Mouse (Mus musculus) lung, postnatal 0 days (tissue): ENCODE data around the gene Mllt10. TPM values are rescaled to one million over a fixed set of nuclear protein-coding genes. Genes with fewer than 3 reads are reported as not detected.

Source experiments
- ATAC-seq: fragments of 200-750 bp; cut with Nextera tagmentation; 2 replicates; pipeline ENCODE4 v1.8.0; 2017; ENCODE audit warnings: moderate library complexity
- DNase-seq: peaks from one replicate; pipeline ENCODE4 v3.0.0-alpha.2; 2016; ENCODE audit warnings: low spot score
- H3K27ac ChIP-seq: fragments of 300-500 bp; sonication (generic); 2 replicates; pipeline ENCODE4 v1.5.1; 2014; ENCODE audit warnings: antibody characterized with exemption, mild to moderate bottlenecking, low read length, mixed read lengths
- H3K27me3 ChIP-seq: fragments of 300-500 bp; sonication (generic); replicated peaks from 2 replicates; pipeline ENCODE4 v1.6.1; 2014; ENCODE audit warnings: low read length, mixed read lengths; ENCODE audit not compliant: insufficient read depth
- H3K36me3 ChIP-seq: fragments of 300-500 bp; sonication (generic); 2 replicates; pipeline ENCODE4 v1.6.1; 2014; ENCODE audit warnings: low read length, mixed read lengths; ENCODE audit not compliant: insufficient read depth
- H3K4me1 ChIP-seq: fragments of 300-500 bp; sonication (generic); 2 replicates; pipeline ENCODE4 v1.6.1; 2014; ENCODE audit warnings: antibody characterized with exemption, low read depth, low read length, mixed read lengths; ENCODE audit not compliant: insufficient read depth
- H3K4me2 ChIP-seq: fragments of 300-500 bp; sonication (generic); replicated peaks from 2 replicates; pipeline ENCODE4 v1.6.1; 2014; ENCODE audit warnings: low read depth, mild to moderate bottlenecking, low read length, moderate library complexity, mixed read lengths
- H3K4me3 ChIP-seq: fragments of 300-500 bp; sonication (generic); 2 replicates; pipeline ENCODE4 v1.5.1; 2014; ENCODE audit warnings: low read depth, low read length
- H3K9ac ChIP-seq: fragments of 300-500 bp; sonication (generic); replicated peaks from 2 replicates; pipeline ENCODE4 v1.6.1; 2014; ENCODE audit warnings: low read depth, mild to moderate bottlenecking
- H3K9me3 ChIP-seq: fragments of 300-500 bp; sonication (generic); 2 replicates; pipeline ENCODE4 v1.6.1; 2016; ENCODE audit warnings: low read length, mixed read lengths
- CTCF ChIP-seq: IDR thresholded peaks from 2 replicates; pipeline ENCODE4 v1.5.1; 2016; ENCODE audit warnings: antibody characterized with exemption, mild to moderate bottlenecking
- EP300 ChIP-seq: IDR thresholded peaks from 2 replicates; pipeline ENCODE4 v1.6.1; 2016; ENCODE audit warnings: antibody characterized with exemption, mild to moderate bottlenecking, control low read depth
- whole genome bisulfite sequencing: fragments of 180-500 bp; shearing (Covaris S2); extraction: QIAGEN DNeasy Blood & Tissue Kit; methylation state at CpG from one replicate; pipeline ENCODE4 v1.1.7; 2014; 5-methylcytosine and 5-hydroxymethylcytosine counted together
- polyA plus RNA-seq: library from polyadenylated mRNA; unstranded; fragments of >200 nt; fragmentation: Nextera tagmentation; extraction: Ambion mirVana; gene quantifications from 2 replicates; pipeline ENCODE4 v1.2.1, GENCODE M21; 2015

Gene Mllt10
- polyA plus RNA-seq, 1 experiment from 2014 or later, result 35.1 TPM

DNA sequence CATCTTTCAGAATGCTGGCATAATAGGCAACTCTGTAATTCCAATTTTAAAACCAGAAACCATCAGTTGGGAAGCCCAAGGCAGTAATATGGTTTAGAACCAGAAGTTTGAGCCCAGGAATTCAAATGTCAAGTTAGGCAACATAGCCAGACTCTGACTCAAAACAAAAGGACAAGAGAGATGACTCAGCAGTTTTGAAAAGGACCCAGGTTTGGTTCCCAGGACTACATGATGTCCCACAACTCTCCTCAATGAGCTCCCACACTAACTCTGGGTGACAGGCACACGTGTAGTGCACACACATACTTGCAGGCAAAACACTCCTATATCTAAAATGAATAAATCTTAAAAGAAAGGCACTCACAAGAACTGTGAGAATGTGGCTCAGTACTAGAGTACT lies 35.9 kb upstream of the Mllt10 start:
- no peak overlapping the region for H3K4me3 ChIP-seq
- H3K27ac ChIP-seq, result no peak overlapping the region
- H3K4me1 ChIP-seq, result no peaks in the 10 kb centered on the region
- 77% methylated on average over 1 of the region's 1 CpGs for WGBS
- H3K27me3 ChIP-seq, result no peaks in the 10 kb centered on the region
- TF ChIP-seq EP300 (no peak), CTCF (no peak)
- no peaks in the 10 kb centered on the region for H3K36me3 ChIP-seq
- no peak for DNase-seq
- H3K4me2 ChIP-seq, result no peak overlapping the region
- no peak overlapping the region for H3K9ac ChIP-seq
- no peak for ATAC-seq
- no peaks in the 10 kb centered on the region for H3K9me3 ChIP-seq

- 30% methylated on average over 1 of the region's 1 CpGs for WGBS
- TF ChIP-seq CTCF (no peak), EP300 (no peak)
Measured at GRCm38 (mm10) chr2:18022886-18023285, 32.2 kb upstream of the Mllt10 start.

DNA sequence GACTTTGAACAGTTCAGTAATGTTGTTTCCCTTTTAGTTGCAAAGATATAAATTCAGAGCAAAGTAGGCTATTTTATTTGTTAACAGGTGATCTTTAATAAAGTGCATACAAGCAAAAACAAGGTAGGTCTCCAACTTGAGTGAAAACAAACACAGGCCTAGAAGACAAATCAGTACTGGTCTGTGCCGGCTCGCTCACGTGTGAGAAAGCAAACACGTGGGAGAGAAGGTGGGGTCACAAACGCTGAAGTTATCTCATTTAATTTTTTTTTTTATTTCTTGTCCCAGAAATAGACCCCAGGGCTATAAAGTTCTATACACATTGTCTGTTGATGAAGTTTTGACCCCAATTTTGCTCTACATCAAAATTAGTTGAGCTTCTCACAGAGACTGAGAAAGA lies 29.9 kb upstream of the Mllt10 start:
- Histone ChIP-seq H3K36me3 (no peaks in the 10 kb centered on the region), H3K27ac (no peak overlapping the region), H3K27me3 (no peaks in the 10 kb centered on the region), H3K4me3 (no peak overlapping the region), H3K9me3 (no peaks in the 10 kb centered on the region), H3K4me1 (no peaks in the 10 kb centered on the region), H3K4me2 (no peak overlapping the region; the same call in 1 of the 2 replicates), H3K9ac (no peak overlapping the region)
- DNase-seq, result no peak
- no peak for ATAC-seq
- WGBS, result 56% methylated on average over 5 of the region's 5 CpGs
- TF ChIP-seq EP300, result no peak
- TF ChIP-seq CTCF, result no peak

More at GRCm38 (mm10) chr2:18022886-18023285, 32.2 kb upstream of the Mllt10 start:
- Histone ChIP-seq H3K4me1 (no peaks in the 10 kb centered on the region), H3K36me3 (no peaks in the 10 kb centered on the region), H3K4me3 (no peak overlapping the region), H3K27me3 (no peaks in the 10 kb centered on the region), H3K9me3 (no peaks in the 10 kb centered on the region), H3K4me2 (no peak overlapping the region), H3K27ac (no peak overlapping the region), H3K9ac (no peak overlapping the region)
- no peak for ATAC-seq
- no peak for DNase-seq

DNA sequence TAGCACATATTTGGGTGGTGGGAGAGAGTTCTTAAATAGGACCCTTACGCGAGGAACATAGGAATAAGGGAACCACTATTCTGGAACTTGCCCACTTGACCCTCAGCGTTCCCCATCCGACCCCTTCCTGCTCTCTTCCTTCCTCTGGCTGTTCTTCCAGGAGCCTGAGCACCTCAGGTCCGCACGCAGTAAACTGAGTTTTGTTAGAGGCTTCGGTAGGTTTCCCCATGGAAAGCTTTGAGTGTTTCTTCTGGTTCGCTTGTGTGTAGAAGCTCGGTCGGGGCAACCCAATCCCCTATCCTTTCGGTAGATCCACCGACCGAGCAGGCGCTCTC lies 29.3 kb upstream of the Mllt10 start:
- peak overlapping the region; percentile 54 for H3K9ac ChIP-seq
- TF ChIP-seq EP300 (no peak), CTCF (no peak)
- peak overlapping the region; percentile 97 for H3K4me2 ChIP-seq
- peak overlapping the region; percentile 66 for H3K4me3 ChIP-seq
- no peaks in the 10 kb centered on the region for H3K27me3 ChIP-seq
- 1% methylated on average over 14 of the region's 14 CpGs for WGBS
- H3K27ac ChIP-seq, result no peak overlapping the region
- H3K4me1 ChIP-seq, result no peaks in the 10 kb centered on the region
- no peaks in the 10 kb centered on the region for H3K36me3 ChIP-seq
- DNase-seq, result no peak
- no peaks in the 10 kb centered on the region for H3K9me3 ChIP-seq
- no peak for ATAC-seq

- H3K9ac ChIP-seq, result peak overlapping the region; percentile 54
- under 1% methylated on average over 44 of the region's 44 CpGs for WGBS
- peak overlapping the region; percentile 66 for H3K4me3 ChIP-seq
- H3K36me3 ChIP-seq, result no peaks in the 10 kb centered on the region
- H3K27ac ChIP-seq, result no peak overlapping the region; the same call in 1 of the 2 replicates
- TF ChIP-seq EP300, result no peak
- peak; percentile 21; the same call in 1 of the 2 replicates for TF ChIP-seq CTCF
- no peaks in the 10 kb centered on the region for H3K27me3 ChIP-seq
- ATAC-seq (no peak), DNase-seq (peak; percentile 64)
- H3K4me2 ChIP-seq, result peak overlapping the region; percentile 97
- peaks cover 3% of the 10 kb centered on the region; the same call in 1 of the 2 replicates for H3K4me1 ChIP-seq
- H3K9me3 ChIP-seq, result no peaks in the 10 kb centered on the region
Measured at GRCm38 (mm10) chr2:18026116-18026947, 28.7 kb upstream of the Mllt10 start.

DNA sequence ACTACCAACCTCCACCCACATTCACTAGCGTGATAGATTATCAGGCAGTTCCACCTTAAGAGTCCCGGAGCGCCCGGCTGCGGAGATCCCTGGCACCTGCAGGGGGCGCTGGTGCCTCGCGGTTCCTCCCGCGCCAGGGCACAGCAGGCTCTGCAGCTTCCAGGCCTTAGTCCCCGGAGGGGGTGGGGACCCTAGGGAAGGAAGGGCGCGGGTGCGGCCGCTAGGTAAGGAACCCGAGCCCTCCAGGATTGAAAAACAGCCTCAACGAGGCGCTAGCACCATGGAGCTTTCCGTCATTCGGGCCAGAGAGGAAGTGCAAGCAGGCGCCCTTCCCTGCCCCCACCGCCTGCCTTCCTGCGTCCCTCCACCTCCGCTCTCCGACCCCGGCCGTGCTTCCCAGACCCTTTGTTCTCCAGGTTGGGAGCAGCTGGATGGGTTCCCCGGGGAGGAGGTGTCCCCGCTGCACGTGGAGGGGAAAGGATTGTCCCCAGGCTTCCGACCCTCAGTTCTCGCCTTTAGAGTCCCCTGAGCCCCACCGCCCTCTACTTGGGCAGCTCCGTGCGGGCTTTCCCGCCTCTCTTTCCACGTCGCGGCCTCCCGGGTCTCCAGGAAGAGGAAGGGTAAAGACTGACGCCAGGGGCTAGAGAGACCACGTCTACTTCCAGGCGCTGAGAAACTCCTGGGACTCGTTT lies 27.4 kb upstream of the Mllt10 start:
- H3K27ac ChIP-seq, result peak overlapping the region; percentile 96
- H3K27me3 ChIP-seq, result no peaks in the 10 kb centered on the region
- ATAC-seq (peak; percentile 87), DNase-seq (peak; percentile 98)
- no peaks in the 10 kb centered on the region for H3K9me3 ChIP-seq
- peak overlapping the region; percentile 66 for H3K4me3 ChIP-seq
- no peaks in the 10 kb centered on the region for H3K36me3 ChIP-seq
- TF ChIP-seq CTCF (peak; percentile 98), EP300 (peak; percentile 74)
- peaks cover 3% of the 10 kb centered on the region; the same call in 1 of the 2 replicates for H3K4me1 ChIP-seq
- 2% methylated on average over 39 of the region's 44 CpGs for WGBS
- peak overlapping the region; percentile 97 for H3K4me2 ChIP-seq
- H3K9ac ChIP-seq, result peak overlapping the region; percentile 74
